9 mouse cellular contexts compared by ENCODE assay signal in genomic region chr19:45056364-45056763, GRCm38 (mm10). TPM values are rescaled to one million over a fixed set of nuclear protein-coding genes. Genes with fewer than 3 reads are reported as not detected.
DNase-seq lines count a peak whose midpoint lies in the region; ATAC-seq and TF ChIP-seq lines count a peak whose summit lies in the region.
"Had no signal": no experiment of that assay in that cellular context is flagged by ENCODE, and none has a peak within 500 bp of the region (broad histone marks: within the 10 kb centered on the region; RNA-seq: fewer than 3 reads in every experiment).

No protein-coding gene starts in this region.

- no peak overlapping the region for H3K4me3 ChIP-seq in liver, embryonic 11.5 days (ENCODE audit: low read depth, low read length)
- H3K4me3 ChIP-seq in liver, embryonic 12.5 days: no peak overlapping the region
- H3K4me3 ChIP-seq in heart, embryonic 13.5 days: no peak overlapping the region
- H3K4me3 ChIP-seq in liver, postnatal 0 days (ENCODE audit: low read depth, low read length): no peak overlapping the region

- no peak overlapping the region for H3K9ac ChIP-seq in liver, embryonic 11.5 days (ENCODE audit: low read depth, low read length)
- no peak overlapping the region for H3K9ac ChIP-seq in liver, embryonic 12.5 days
- peak overlapping the region; percentile 89 for H3K9ac ChIP-seq in heart, embryonic 13.5 days
- no peak overlapping the region for H3K9ac ChIP-seq in liver, postnatal 0 days (replicated peaks)

- TF ChIP-seq CTCF in liver, postnatal 0 days (IDR thresholded peaks at IDR 0.05; ENCODE audit: low read depth): peak; percentile 82

- H3K36me3 ChIP-seq in liver, embryonic 11.5 days (ENCODE audit: control insufficient read depth, insufficient read depth, low read length): no peaks in the 10 kb centered on the region
- H3K36me3 ChIP-seq in liver, embryonic 12.5 days: 0 out of 2 replicates have a peak, but pooled peaks cover 3% of the 10 kb centered on the region
- peaks cover 37% of the 10 kb centered on the region for H3K36me3 ChIP-seq in heart, embryonic 13.5 days
- 0 out of 2 replicates have a peak, but pooled peaks cover 2% of the 10 kb centered on the region for H3K36me3 ChIP-seq in liver, postnatal 0 days (replicated peaks; ENCODE audit: insufficient read depth, low read length)

- 0 out of 2 replicates have a peak, but pooled peaks have one; percentile 36 for ATAC-seq in liver, embryonic 11.5 days (replicated peaks; ENCODE audit: low FRiP score)
- no peak for ATAC-seq in liver, embryonic 12.5 days
- no peak for ATAC-seq in heart, embryonic 13.5 days (ENCODE audit: extremely low read depth, insufficient number of reproducible peaks, low FRiP score, low TSS enrichment)
- no peak for ATAC-seq in liver, postnatal 0 days

- H3K27ac ChIP-seq in liver, embryonic 11.5 days (ENCODE audit: low read depth, low read length): no peak overlapping the region
- H3K27ac ChIP-seq in liver, embryonic 12.5 days: no peak overlapping the region
- H3K27ac ChIP-seq in heart, embryonic 13.5 days (replicated peaks): peak overlapping the region; percentile 97; the same call in 1 of the 2 replicates
- H3K27ac ChIP-seq in liver, postnatal 0 days (ENCODE audit: low read depth): no peak overlapping the region

- peak; percentile 73 for DNase-seq in adrenal gland, adult 2 months
- no peak for DNase-seq in adrenal gland, adult 18-20 months (ENCODE audit: low spot score in 2 of 2)
- no peak for DNase-seq in liver, embryonic 11.5 days (ENCODE audit: low spot score)
- no peak for DNase-seq in liver, postnatal 0 days
- peak; percentile 69 for DNase-seq in skeletal muscle tissue, adult 2 months (ENCODE audit: low read depth, low spot score)
- no peak for DNase-seq in c-Kit-positive CD71-positive TER-119-positive erythroid progenitor cells, embryonic 14.5 days (ENCODE audit: low spot score)

- no peak overlapping the region for H3K4me2 ChIP-seq in liver, embryonic 11.5 days
- no peak overlapping the region for H3K4me2 ChIP-seq in liver, embryonic 12.5 days
- H3K4me2 ChIP-seq in heart, embryonic 13.5 days: peak overlapping the region; percentile 89
- no peak overlapping the region for H3K4me2 ChIP-seq in liver, postnatal 0 days (ENCODE audit: low read depth, low read length)

- no peaks in the 10 kb centered on the region for H3K9me3 ChIP-seq in liver, embryonic 11.5 days (ENCODE audit: control insufficient read depth, low read length)
- H3K9me3 ChIP-seq in liver, embryonic 12.5 days (replicated peaks): no peaks in the 10 kb centered on the region
- H3K9me3 ChIP-seq in heart, embryonic 13.5 days: no peaks in the 10 kb centered on the region
- H3K9me3 ChIP-seq in liver, postnatal 0 days (ENCODE audit: low read length): no peaks in the 10 kb centered on the region

- no peak for TF ChIP-seq EP300 in liver, postnatal 0 days (IDR thresholded peaks at IDR 0.05; ENCODE audit: low read depth)

- WGBS in liver, embryonic 11.5 days: 58% methylated on average over 4 of the region's 4 CpGs
- WGBS in liver, embryonic 12.5 days (ENCODE audit: insufficient replicate concordance): 42% methylated on average over 4 of the region's 4 CpGs
- WGBS in heart, embryonic 13.5 days: 50% methylated on average over 4 of the region's 4 CpGs
- 34% methylated on average over 4 of the region's 4 CpGs for WGBS in liver, postnatal 0 days (ENCODE audit: insufficient replicate concordance)

- peaks cover 20% of the 10 kb centered on the region for H3K4me1 ChIP-seq in liver, embryonic 11.5 days (replicated peaks; ENCODE audit: control insufficient read depth, insufficient read depth, low read length)
- H3K4me1 ChIP-seq in liver, embryonic 12.5 days: peaks cover 45% of the 10 kb centered on the region
- peaks cover 25% of the 10 kb centered on the region for H3K4me1 ChIP-seq in heart, embryonic 13.5 days
- H3K4me1 ChIP-seq in liver, postnatal 0 days (ENCODE audit: insufficient read depth): peaks cover 25% of the 10 kb centered on the region

- no peaks in the 10 kb centered on the region for H3K27me3 ChIP-seq in liver, embryonic 11.5 days (replicated peaks; ENCODE audit: control insufficient read depth, insufficient read depth, low read length)
- H3K27me3 ChIP-seq in liver, embryonic 12.5 days (replicated peaks): no peaks in the 10 kb centered on the region
- no peaks in the 10 kb centered on the region for H3K27me3 ChIP-seq in heart, embryonic 13.5 days (replicated peaks)
- H3K27me3 ChIP-seq in liver, postnatal 0 days (ENCODE audit: insufficient read depth, low read length): no peaks in the 10 kb centered on the region

RNA-seq across cellular contexts. Expression of gene Sfxn3, which starts 9.1 kb away (rescaled TPM):
- total RNA-seq in adrenal gland, adult 2 months (2021): 10 to 100 TPM; 51.2 to 89.3 TPM
- polyA plus RNA-seq in adrenal gland, adult 2 months (2012; rRNA removed): 45.9 and 65.5 TPM in 2 replicates
- total RNA-seq in adrenal gland, adult 18-20 months (2021): 10 to 100 TPM; 50.1 to 51.8 TPM
- polyA plus RNA-seq in liver, embryonic 11.5 days (2014; fragmentation: Nextera tagmentation; extraction: Ambion mirVana): 6.3 and 6.8 TPM in 2 replicates
- 4.1 TPM in 2 replicates for polyA plus RNA-seq in liver, embryonic 12.5 days (2016; fragmentation: Nextera tagmentation; extraction: Ambion mirVana)
- polyA plus RNA-seq in heart, embryonic 13.5 days (2015; fragmentation: Nextera tagmentation; extraction: Ambion mirVana): 17.6 and 19.6 TPM in 2 replicates
- 2.5 and 2.8 TPM in 2 replicates for polyA plus RNA-seq in liver, postnatal 0 days (2015; fragmentation: Nextera tagmentation; extraction: Ambion mirVana)

RNA-seq across cellular contexts. Expression of gene Pdzd7, which starts 10.8 kb away (rescaled TPM):
- under 1 TPM in 1 of 2 experiments, not detected in 1; 0.09 TPM for total RNA-seq in adrenal gland, adult 2 months (2021)
- 0.62 and 0.65 TPM in 2 replicates for polyA plus RNA-seq in adrenal gland, adult 2 months (2012; rRNA removed)
- under 1 TPM; 0.13 to 0.48 TPM for total RNA-seq in adrenal gland, adult 18-20 months (2021)
- 0.09 TPM in 1 of 2 replicates, not detected in the other for polyA plus RNA-seq in liver, embryonic 11.5 days (2014; fragmentation: Nextera tagmentation; extraction: Ambion mirVana)
- polyA plus RNA-seq in liver, embryonic 12.5 days (2016; fragmentation: Nextera tagmentation; extraction: Ambion mirVana): not detected in 2 replicates
- 0.15 TPM in 1 of 2 replicates, not detected in the other for polyA plus RNA-seq in heart, embryonic 13.5 days (2015; fragmentation: Nextera tagmentation; extraction: Ambion mirVana)
- polyA plus RNA-seq in liver, postnatal 0 days (2015; fragmentation: Nextera tagmentation; extraction: Ambion mirVana): not detected in 2 replicates
- total RNA-seq: hematopoietic stem cell, adult 5-6 weeks had no signal

RNA-seq across cellular contexts. Expression of gene Kazald1, which starts 18.7 kb away (rescaled TPM):
- total RNA-seq in adrenal gland, adult 2 months (2021): 1 to 10 TPM; 2.2 to 6.0 TPM
- polyA plus RNA-seq in adrenal gland, adult 2 months (2012; rRNA removed): 9.8 and 11.1 TPM in 2 replicates
- total RNA-seq in adrenal gland, adult 18-20 months (2021): 1 to 10 TPM; 5.2 to 7.4 TPM
- polyA plus RNA-seq in liver, embryonic 11.5 days (2014; fragmentation: Nextera tagmentation; extraction: Ambion mirVana): 0.91 and 1.6 TPM in 2 replicates
- polyA plus RNA-seq in liver, embryonic 12.5 days (2016; fragmentation: Nextera tagmentation; extraction: Ambion mirVana): 0.18 and 0.35 TPM in 2 replicates
- polyA plus RNA-seq in heart, embryonic 13.5 days (2015; fragmentation: Nextera tagmentation; extraction: Ambion mirVana): 5.8 and 6.5 TPM in 2 replicates
- 0.30 and 0.38 TPM in 2 replicates for polyA plus RNA-seq in liver, postnatal 0 days (2015; fragmentation: Nextera tagmentation; extraction: Ambion mirVana)

RNA-seq across cellular contexts. Expression of gene Lzts2, which starts 42.1 kb away (rescaled TPM):
- 100 to 1,000 TPM in 1 of 2 experiments, 10 to 100 TPM in 1; 52.8 to 111 TPM for total RNA-seq in adrenal gland, adult 2 months (2021)
- polyA plus RNA-seq in adrenal gland, adult 2 months (2012; rRNA removed): 313 and 342 TPM in 2 replicates
- 10 to 100 TPM; 70.6 to 72.7 TPM for total RNA-seq in adrenal gland, adult 18-20 months (2021)
- 28.6 and 31.4 TPM in 2 replicates for polyA plus RNA-seq in liver, embryonic 11.5 days (2014; fragmentation: Nextera tagmentation; extraction: Ambion mirVana)
- 18.3 and 19.6 TPM in 2 replicates for polyA plus RNA-seq in liver, embryonic 12.5 days (2016; fragmentation: Nextera tagmentation; extraction: Ambion mirVana)
- 39.3 and 39.9 TPM in 2 replicates for polyA plus RNA-seq in heart, embryonic 13.5 days (2015; fragmentation: Nextera tagmentation; extraction: Ambion mirVana)
- polyA plus RNA-seq in liver, postnatal 0 days (2015; fragmentation: Nextera tagmentation; extraction: Ambion mirVana): 5.7 and 7.2 TPM in 2 replicates

RNA-seq across cellular contexts. Expression of gene Mrpl43, which starts 50.1 kb away (rescaled TPM):
- 10 to 100 TPM; 45.2 to 55.1 TPM for total RNA-seq in adrenal gland, adult 2 months (2021)
- polyA plus RNA-seq in adrenal gland, adult 2 months (2012; rRNA removed): 196 and 208 TPM in 2 replicates
- total RNA-seq in adrenal gland, adult 18-20 months (2021): 10 to 100 TPM; 45.2 to 48.3 TPM
- 62.2 and 65.3 TPM in 2 replicates for polyA plus RNA-seq in liver, embryonic 11.5 days (2014; fragmentation: Nextera tagmentation; extraction: Ambion mirVana)
- 45.8 and 47.6 TPM in 2 replicates for polyA plus RNA-seq in liver, embryonic 12.5 days (2016; fragmentation: Nextera tagmentation; extraction: Ambion mirVana)
- polyA plus RNA-seq in heart, embryonic 13.5 days (2015; fragmentation: Nextera tagmentation; extraction: Ambion mirVana): 55.9 and 62.2 TPM in 2 replicates
- polyA plus RNA-seq in liver, postnatal 0 days (2015; fragmentation: Nextera tagmentation; extraction: Ambion mirVana): 43.6 and 43.8 TPM in 2 replicates

Comparison
In these comparisons a context has a peak if more than half of its experiments do, and no peak if none do; other contexts are left out.
1. DNase-seq: peak in adrenal gland, adult 2 months (single experiment) and skeletal muscle tissue, adult 2 months (single experiment); none in adrenal gland, adult 18-20 months (0 of 2), liver, embryonic 11.5 days (single experiment), liver, postnatal 0 days (single experiment) and c-Kit-positive CD71-positive TER-119-positive erythroid progenitor cells, embryonic 14.5 days (single experiment).